8 mouse cellular contexts compared by ENCODE assay signal in genomic region chr14:99944221-99945108, GRCm38 (mm10).
A peak's percentile ranks its signal among the peaks of the same experiment; 100 is the strongest.
DNase-seq lines count a peak whose midpoint lies in the region; ATAC-seq lines count a peak whose summit lies in the region.

No protein-coding gene starts in this region.

- no peak overlapping the region; the same call in 1 of the 2 replicates for H3K9ac ChIP-seq in hindbrain, embryonic 16.5 days (ENCODE audit: low read depth, low read length)
- H3K9ac ChIP-seq in neural tube, embryonic 14.5 days (replicated peaks; ENCODE audit: low read depth, low read length): no peak overlapping the region

- 30% methylated on average over 17 of the region's 17 CpGs for WGBS in hindbrain, embryonic 16.5 days
- 33% methylated on average over 17 of the region's 17 CpGs for WGBS in neural tube, embryonic 14.5 days

- DNase-seq in embryo, embryonic 10.5 days (ENCODE audit: low spot score): peak; percentile 32
- no peak for DNase-seq in embryo, embryonic 9.5 days (ENCODE audit: extremely low spot score)
- DNase-seq in right cerebral cortex, adult 18-20 months: peak; percentile 54
- DNase-seq in right cerebral cortex, postnatal 4 days: no peak
- no peak for DNase-seq in c-Kit-positive CD71-positive TER-119-positive erythroid progenitor cells, embryonic 14.5 days (ENCODE audit: low spot score)
- no peak for DNase-seq in urinary bladder, postnatal 25 days (ENCODE audit: low spot score)

- H3K27me3 ChIP-seq in hindbrain, embryonic 16.5 days (replicated peaks; ENCODE audit: control insufficient read depth, insufficient read depth, low read length): no peaks in the 10 kb centered on the region
- H3K27me3 ChIP-seq in neural tube, embryonic 14.5 days (ENCODE audit: control insufficient read depth, insufficient read depth, low read length): no peaks in the 10 kb centered on the region

- H3K9me3 ChIP-seq in hindbrain, embryonic 16.5 days (ENCODE audit: control insufficient read depth, low read length): no peaks in the 10 kb centered on the region
- H3K9me3 ChIP-seq in neural tube, embryonic 14.5 days (ENCODE audit: control insufficient read depth, low read length): no peaks in the 10 kb centered on the region

- no peak overlapping the region for H3K4me3 ChIP-seq in hindbrain, embryonic 16.5 days (ENCODE audit: low read length)
- H3K4me3 ChIP-seq in neural tube, embryonic 14.5 days (ENCODE audit: low read depth, low read length): no peak overlapping the region

- peak overlapping the region; percentile 44 for H3K27ac ChIP-seq in hindbrain, embryonic 16.5 days (ENCODE audit: low read depth, low read length)
- H3K27ac ChIP-seq in neural tube, embryonic 14.5 days (ENCODE audit: low read depth, low read length): peak overlapping the region; percentile 60; the same call in 1 of the 2 replicates

- H3K4me1 ChIP-seq in hindbrain, embryonic 16.5 days (ENCODE audit: control insufficient read depth, insufficient read depth, low read depth, low read length): peaks cover 28% of the 10 kb centered on the region
- H3K4me1 ChIP-seq in neural tube, embryonic 14.5 days (ENCODE audit: control insufficient read depth, insufficient read depth, low read length): peaks cover 14% of the 10 kb centered on the region

- no peak overlapping the region for H3K4me2 ChIP-seq in hindbrain, embryonic 16.5 days (ENCODE audit: low read length)
- H3K4me2 ChIP-seq in neural tube, embryonic 14.5 days (ENCODE audit: low read depth, low read length): no peak overlapping the region

- H3K36me3 ChIP-seq in hindbrain, embryonic 16.5 days (ENCODE audit: control insufficient read depth, insufficient read depth, low read length): no peaks in the 10 kb centered on the region
- no peaks in the 10 kb centered on the region for H3K36me3 ChIP-seq in neural tube, embryonic 14.5 days (ENCODE audit: control insufficient read depth, insufficient read depth, low read length)

- ATAC-seq in hindbrain, embryonic 16.5 days: peak; percentile 62
- peak; percentile 82 for ATAC-seq in neural tube, embryonic 14.5 days (ENCODE audit: low read depth)

Comparison
In these comparisons a context has a peak if more than half of its experiments do, and no peak if none do; other contexts are left out.
1. DNase-seq: peak in embryo, embryonic 10.5 days (single experiment) and right cerebral cortex, adult 18-20 months (single experiment); none in embryo, embryonic 9.5 days (single experiment), right cerebral cortex, postnatal 4 days (single experiment), c-Kit-positive CD71-positive TER-119-positive erythroid progenitor cells, embryonic 14.5 days (single experiment) and urinary bladder, postnatal 25 days (single experiment).